Mouse (Mus musculus) WW6 (cell line): ENCODE measurements at regions not wholly inside any gene's neighbourhood (a gene's known extent, or its start where the extent isn't known, plus 50 kb on each side); places are given as distances from the start of the nearest gene placed in this dataset.

ENCODE experiments used
- DNase-seq: peaks from one replicate; pipeline ENCODE4 v3.0.0-alpha.2; 2013; ENCODE audit warnings: low read depth, low spot score

GRCm38 (mm10) chr9:22937686-22938391, 285.0 kb upstream of the Bmper start:
- no peak for DNase-seq

- DNase-seq = no peak
Observed at GRCm38 (mm10) chr9:22944992-22945391, 277.9 kb upstream of the Bmper start.

- no peak for DNase-seq
Observed at GRCm38 (mm10) chr9:22945426-22945955, 277.4 kb upstream of the Bmper start.

DNA sequence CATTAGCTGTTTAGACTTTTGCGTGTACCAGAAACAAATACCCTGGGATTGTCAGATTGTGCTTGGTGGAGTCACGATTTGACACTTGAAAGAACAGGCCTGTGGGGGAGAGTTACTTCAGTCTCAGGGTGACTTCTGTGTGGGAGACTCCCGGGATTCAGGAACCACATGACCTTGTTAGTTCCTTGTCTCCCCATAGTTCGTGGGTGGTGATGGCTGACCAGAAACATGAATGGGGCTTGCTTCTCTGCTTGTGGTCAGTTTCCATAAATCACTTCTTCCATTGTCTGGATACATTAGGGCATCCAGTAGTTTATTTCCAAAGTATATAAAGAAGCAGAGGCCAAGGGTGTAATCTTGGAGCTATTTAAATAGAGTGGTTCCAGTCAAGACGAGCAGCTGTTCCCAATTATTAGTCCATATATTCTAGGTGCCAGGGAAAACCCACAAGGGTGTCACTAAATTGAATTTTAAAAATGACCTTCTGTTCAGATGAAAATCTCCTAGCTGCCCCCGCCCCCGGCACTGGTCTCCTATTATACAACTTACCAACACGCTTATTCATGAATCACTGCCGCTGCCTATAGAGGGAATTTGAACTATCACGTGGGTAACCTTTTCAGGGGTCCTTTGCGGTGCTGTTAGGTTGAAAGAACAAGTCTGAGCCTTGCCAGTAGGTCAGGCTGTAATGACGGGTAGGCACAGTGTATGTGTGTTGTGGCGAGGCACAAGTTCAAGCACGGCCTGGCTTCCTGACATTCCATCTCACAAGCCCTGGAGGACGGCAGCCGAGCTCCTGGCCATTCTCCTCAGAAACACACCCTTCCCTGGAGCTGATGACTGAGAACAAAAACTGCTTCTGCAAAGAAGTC, 270.1 kb upstream of the Bmper start:
- no peak for DNase-seq

- DNase-seq = no peak
Observed at GRCm38 (mm10) chr9:22962269-22962815, 260.5 kb upstream of the Bmper start.

DNA sequence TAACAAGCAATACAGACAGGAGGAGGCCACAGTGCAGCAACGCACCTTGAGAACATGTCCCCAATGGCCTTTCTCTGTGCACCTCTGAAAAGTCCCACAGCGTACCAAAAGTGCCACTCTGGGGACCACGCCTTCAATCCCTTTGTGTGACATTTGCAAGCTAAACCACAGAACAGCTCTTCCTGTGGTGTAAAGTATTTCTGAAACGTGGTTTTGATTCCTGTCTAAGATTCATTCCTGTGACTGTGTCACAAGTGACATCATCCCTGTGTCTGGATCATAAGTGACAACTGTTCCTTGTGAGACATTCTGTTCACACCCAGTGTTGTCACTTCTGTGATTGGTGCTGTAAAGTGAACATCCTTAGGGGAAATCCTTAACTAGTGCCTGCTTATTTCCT, 251.6 kb upstream of the Bmper start:
- no peak for DNase-seq

DNA sequence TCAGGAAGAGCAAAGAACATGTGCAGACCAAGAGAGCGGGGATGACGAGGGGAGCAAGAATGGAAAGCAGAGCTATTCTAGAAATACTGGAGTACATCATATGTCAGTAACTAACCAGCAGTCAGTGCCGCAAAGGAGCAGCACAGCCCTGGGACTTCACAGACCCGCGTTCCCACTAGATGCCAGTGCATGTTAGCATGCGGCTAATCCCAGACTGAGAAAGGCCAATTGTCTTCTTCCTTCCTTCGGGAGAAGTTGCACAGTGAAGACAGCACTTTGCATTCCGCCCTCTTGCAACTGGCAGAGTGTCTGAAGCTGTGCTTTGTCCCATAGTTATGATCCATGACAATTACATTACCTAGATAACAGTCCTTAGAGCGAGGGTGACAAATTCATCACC, 246.1 kb upstream of the Bmper start:
- DNase-seq = no peak

GRCm38 (mm10) chr9:22979627-22980026, 243.2 kb upstream of the Bmper start:
- no peak for DNase-seq

DNA sequence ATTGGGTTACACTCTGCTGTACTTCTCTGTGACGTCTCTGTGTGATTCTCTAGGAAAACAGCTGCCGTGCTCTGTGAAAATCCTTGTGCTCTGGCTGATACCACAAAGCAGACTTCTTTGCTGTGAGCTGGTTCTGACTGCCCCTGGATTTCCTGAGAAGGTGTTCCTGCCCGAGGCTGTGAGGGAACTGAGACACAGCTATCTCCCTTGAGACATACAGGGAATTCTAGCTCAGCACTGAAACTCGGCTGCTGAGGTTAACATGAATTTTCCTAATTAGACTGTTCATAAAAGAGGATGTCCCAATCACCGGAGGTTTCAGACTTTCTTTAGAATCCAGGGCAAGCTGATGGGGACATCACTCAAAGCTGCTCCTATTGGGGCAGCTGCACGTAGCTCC, 233.4 kb upstream of the Bmper start:
- DNase-seq = no peak

DNA sequence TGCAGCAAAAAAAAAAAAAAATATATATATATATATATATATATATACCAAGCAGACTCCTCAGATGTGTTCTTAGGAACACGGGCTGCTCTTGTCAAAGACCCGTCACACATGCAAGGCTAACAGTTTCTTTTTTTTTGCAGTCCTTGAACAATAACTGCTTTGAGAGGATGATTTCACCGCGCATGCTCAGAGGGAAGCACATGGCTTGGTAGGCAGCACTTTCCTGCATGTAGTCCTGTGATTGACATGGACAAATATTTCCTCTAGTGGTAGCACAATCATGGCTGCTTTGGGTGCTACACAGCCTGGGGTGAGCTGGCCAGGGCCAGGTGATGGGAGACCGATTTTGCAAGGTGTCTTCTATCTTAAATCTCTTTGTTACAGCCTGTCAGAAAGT, 229.3 kb upstream of the Bmper start:
- DNase-seq = no peak

GRCm38 (mm10) chr9:22995564-22995963, 227.3 kb upstream of the Bmper start:
- DNase-seq = no peak

- no peak for DNase-seq
Observed at GRCm38 (mm10) chr9:22998306-22998705, 224.6 kb upstream of the Bmper start.

- DNase-seq = no peak
Observed at GRCm38 (mm10) chr9:22999181-22999580, 223.7 kb upstream of the Bmper start.

DNA sequence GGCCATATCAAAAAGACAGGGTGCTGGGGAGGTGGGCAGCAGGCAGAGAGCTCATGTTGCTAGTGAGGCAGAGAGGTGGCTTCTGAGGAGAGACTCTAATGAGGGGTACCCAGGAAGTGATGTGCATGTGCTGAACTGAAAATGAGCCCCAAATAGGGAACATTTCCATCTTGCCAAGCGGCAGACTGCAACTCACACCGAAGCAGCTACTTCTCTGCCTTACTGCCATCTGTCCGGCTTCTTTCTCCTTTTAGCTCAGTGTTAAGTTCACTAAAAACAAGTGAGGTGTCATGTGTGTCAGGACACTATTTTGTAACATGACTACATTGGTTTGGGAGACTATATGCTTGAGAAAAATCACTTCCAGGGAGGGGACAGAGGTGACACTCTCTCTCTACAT, 222.7 kb upstream of the Bmper start:
- DNase-seq = no peak

DNA sequence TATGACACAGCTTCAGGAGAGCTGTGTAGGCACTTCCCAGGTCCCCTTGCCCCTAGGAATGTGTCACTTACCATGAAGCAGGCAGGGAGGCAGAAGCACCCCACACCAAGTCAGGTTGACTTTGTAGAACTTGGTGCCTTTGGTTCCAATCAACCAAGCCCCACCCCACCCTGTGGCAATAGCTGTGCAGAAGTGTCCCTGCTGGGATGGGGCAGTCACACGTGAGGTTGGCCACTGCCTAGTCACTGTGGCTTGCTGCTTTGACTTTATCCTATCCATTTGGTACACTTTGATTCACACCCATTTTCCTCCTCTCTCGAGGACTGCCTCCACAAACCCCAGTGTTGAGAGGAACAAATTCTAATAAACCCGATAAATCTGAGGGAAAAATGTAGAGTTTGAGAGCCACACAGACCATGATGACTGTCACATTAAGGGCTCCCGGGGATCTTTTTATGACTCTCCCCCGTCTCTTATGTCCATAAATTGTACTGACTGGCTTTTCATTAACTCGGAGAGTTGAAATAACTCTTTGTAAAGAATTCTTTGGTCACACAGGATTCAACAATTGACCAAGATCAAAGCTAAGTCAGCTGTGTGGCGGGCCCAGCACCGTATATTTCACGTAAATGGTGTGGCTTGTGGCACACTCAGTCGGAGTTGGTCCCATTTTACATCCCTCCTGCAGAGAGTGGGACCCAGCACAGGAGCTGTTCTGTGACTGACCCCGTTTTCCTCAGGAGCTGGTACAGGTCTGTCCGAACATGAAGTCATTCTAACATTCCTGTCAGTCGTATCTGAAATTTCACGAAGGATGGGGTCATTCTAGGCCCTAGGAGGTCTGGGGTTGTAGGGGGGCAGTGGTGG, 219.4 kb upstream of the Bmper start:
- DNase-seq = no peak

GRCm38 (mm10) chr9:23005005-23005404, 217.9 kb upstream of the Bmper start:
- no peak for DNase-seq

- no peak for DNase-seq
Observed at GRCm38 (mm10) chr9:23009462-23010183, 213.3 kb upstream of the Bmper start.

GRCm38 (mm10) chr9:23011316-23011959, 211.4 kb upstream of the Bmper start:
- DNase-seq = no peak

GRCm38 (mm10) chr9:23012130-23012529, 210.7 kb upstream of the Bmper start:
- DNase-seq = no peak

GRCm38 (mm10) chr9:23016733-23017132, 206.1 kb upstream of the Bmper start:
- no peak for DNase-seq
